ENCODE assay signal across 11 mouse cellular contexts in the genomic region with DNA sequence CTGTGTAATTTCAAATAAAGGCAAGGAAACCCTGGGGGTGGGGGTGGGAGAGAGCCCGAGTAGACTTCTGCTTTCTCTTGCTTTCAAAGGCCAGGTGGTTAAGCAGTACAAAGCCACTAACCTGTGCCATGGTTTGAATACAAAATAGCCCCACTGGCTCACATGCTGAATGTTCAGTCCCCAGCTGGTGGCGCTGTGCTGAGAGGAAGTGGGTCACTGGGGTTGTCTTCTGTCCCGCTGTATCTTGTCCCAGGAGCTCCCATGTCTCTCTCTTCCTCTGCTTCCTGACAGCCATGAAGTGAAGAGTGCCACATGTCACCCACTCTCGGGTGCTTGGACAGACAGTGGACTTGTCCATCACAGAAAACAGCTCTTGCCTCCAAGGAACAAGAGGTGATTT. TPM values are rescaled to one million over a fixed set of nuclear protein-coding genes. Genes with fewer than 3 reads are reported as not detected.
DNase-seq lines count a peak whose midpoint lies in the region; ATAC-seq and TF ChIP-seq lines count a peak whose summit lies in the region.
"Had no signal": no experiment of that assay in that cellular context is flagged by ENCODE, and none has a peak within 500 bp of the region (broad histone marks: within the 10 kb centered on the region; RNA-seq: fewer than 3 reads in every experiment).

No protein-coding gene starts in this region.

- intact Hi-C loops in heart, adult 2 months (cut with DNase I) = no loop called here

- H3K9me3 ChIP-seq in heart, embryonic 10.5 days = no peaks in the 10 kb centered on the region
- H3K9me3 ChIP-seq: embryonic facial prominence, embryonic 13.5 days; lung, embryonic 15.5 days had no signal

- no peak overlapping the region for H3K9ac ChIP-seq in heart, adult 2 months (ENCODE audit: low read depth, low read length)
- H3K9ac ChIP-seq: embryonic facial prominence, embryonic 13.5 days; lung, embryonic 15.5 days had no signal

- no peak for DNase-seq in heart, adult 2 months
- no peak for DNase-seq in heart, embryonic 10.5 days (ENCODE audit: low spot score)
- peak; percentile 88 for DNase-seq in A20 (ENCODE audit: low read depth, low spot score)
- peak; percentile 62 for DNase-seq in T-cell, adult 2 months (ENCODE audit: low spot score)
- peak; percentile 25 to 70 for DNase-seq in natural killer cell, adult 2 months (ENCODE audit: low spot score in 2 of 2)
- no peak for DNase-seq in left cerebral cortex, adult 11 months (ENCODE audit: low spot score)
- DNase-seq in gastrocnemius, postnatal 25 days = no peak
- DNase-seq: gastrocnemius, postnatal 36 days had no signal

- ATAC-seq in activated CD4-positive, CD25-positive, alpha-beta regulatory T cell, adult 4 months = no peak

- no peaks in the 10 kb centered on the region for H3K79me2 ChIP-seq in heart, adult 2 months (replicated peaks; ENCODE audit: control insufficient read depth, insufficient read depth, low read length)

- H3K27me3 ChIP-seq in heart, adult 2 months (ENCODE audit: control insufficient read depth, insufficient read depth, low read length) = no peaks in the 10 kb centered on the region
- H3K27me3 ChIP-seq in heart, embryonic 10.5 days (ENCODE audit: insufficient read depth, poor library complexity, severe bottlenecking) = no peaks in the 10 kb centered on the region
- H3K27me3 ChIP-seq: lung, embryonic 15.5 days had no signal

- H3K27ac ChIP-seq in heart, adult 2 months = no peak overlapping the region
- H3K27ac ChIP-seq in heart, embryonic 10.5 days = no peak overlapping the region
- H3K27ac ChIP-seq: embryonic facial prominence, embryonic 13.5 days; lung, embryonic 15.5 days had no signal

- H3K4me1 ChIP-seq in heart, adult 2 months (ENCODE audit: control insufficient read depth, insufficient read depth, low read length) = no peaks in the 10 kb centered on the region
- no peaks in the 10 kb centered on the region for H3K4me1 ChIP-seq in heart, embryonic 10.5 days
- H3K4me1 ChIP-seq: embryonic facial prominence, embryonic 13.5 days; lung, embryonic 15.5 days had no signal

- TF ChIP-seq CTCF in heart, adult 2 months (IDR thresholded peaks at IDR 0.05) = 0 out of 2 replicates have a peak, but pooled peaks have one; percentile 6

- H3K4me3 ChIP-seq in heart, adult 2 months = no peak overlapping the region
- H3K4me3 ChIP-seq in heart, embryonic 10.5 days = no peak overlapping the region
- H3K4me3 ChIP-seq: embryonic facial prominence, embryonic 13.5 days; lung, embryonic 15.5 days had no signal

- no peak for TF ChIP-seq EP300 in heart, adult 2 months (IDR thresholded peaks at IDR 0.05; ENCODE audit: insufficient read depth, low read depth, low read length)

- no peaks in the 10 kb centered on the region for H3K36me3 ChIP-seq in heart, adult 2 months (ENCODE audit: control insufficient read depth, insufficient read depth, low read length)
- H3K36me3 ChIP-seq in heart, embryonic 10.5 days = no peaks in the 10 kb centered on the region
- H3K36me3 ChIP-seq: embryonic facial prominence, embryonic 13.5 days; lung, embryonic 15.5 days had no signal

- 41% methylated on average over 4 of the region's 4 CpGs for WGBS in heart, adult 2 months
- 27% methylated on average over 4 of the region's 4 CpGs for WGBS in heart, embryonic 10.5 days

- no peak for TF ChIP-seq POLR2A in heart, adult 2 months (IDR thresholded peaks at IDR 0.05; ENCODE audit: insufficient read depth, low read depth, low read length)

RNA-seq across cellular contexts. Expression of a gene that starts 4.9 kb away (rescaled TPM):
- 1 to 10 TPM; 6.3 to 7.0 TPM for total RNA-seq in heart, adult 2 months (2021)
- polyA plus RNA-seq in heart, adult 2 months (2012; rRNA removed) = 4.7 and 8.9 TPM in 2 replicates
- polyA plus RNA-seq in heart, embryonic 10.5 days (2016; fragmentation: Nextera tagmentation; extraction: Ambion mirVana) = 6.5 and 8.1 TPM in 2 replicates
- 1 to 10 TPM; 2.1 to 2.4 TPM for polyA plus RNA-seq in activated CD4-positive, CD25-positive, alpha-beta regulatory T cell, adult 4 months (2017; shearing (Covaris generic))
- 1 to 10 TPM; 2.2 to 2.4 TPM for total RNA-seq in gastrocnemius, postnatal 25 days (2021)

Comparison
In these comparisons a context has a peak if more than half of its experiments do, and no peak if none do; other contexts are left out.
1. DNase-seq: peak in A20 (single experiment), T-cell, adult 2 months (single experiment) and natural killer cell, adult 2 months (2 of 2); none in heart, adult 2 months (0 of 2), heart, embryonic 10.5 days (single experiment), left cerebral cortex, adult 11 months (single experiment) and gastrocnemius, postnatal 25 days (single experiment).